Comparison of ENCODE assay signal across 10 mouse cellular contexts in the genomic region with DNA sequence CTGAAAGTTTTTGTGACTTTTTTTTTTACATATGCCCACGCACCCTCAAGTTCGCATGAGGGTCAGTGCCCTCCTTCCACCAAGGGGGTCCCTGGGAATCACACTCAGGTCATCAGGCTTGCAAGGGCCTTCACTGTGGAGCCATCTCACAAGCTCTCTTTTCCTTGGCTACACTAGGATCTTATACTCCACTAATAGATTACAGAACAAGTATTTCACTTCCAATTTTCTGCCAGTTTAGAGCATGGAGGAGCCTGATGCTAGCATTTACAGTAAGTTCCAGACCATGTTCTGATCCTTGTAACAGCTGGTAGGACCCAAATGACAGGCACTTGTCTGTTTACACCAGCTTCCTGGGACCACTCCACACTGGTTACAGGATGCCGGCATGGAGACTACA. TPM values are rescaled to one million over a fixed set of nuclear protein-coding genes. Genes with fewer than 3 reads are reported as not detected.
DNase-seq lines count a peak whose midpoint lies in the region; ATAC-seq lines count a peak whose summit lies in the region.
"Had no signal": no experiment of that assay in that cellular context is flagged by ENCODE, and none has a peak within 500 bp of the region (broad histone marks: within the 10 kb centered on the region; RNA-seq: fewer than 3 reads in every experiment).

No protein-coding gene starts in this region.

- H3K27me3 ChIP-seq in kidney, embryonic 14.5 days (ENCODE audit: control insufficient read depth, insufficient read depth, low read length), result no peaks in the 10 kb centered on the region
- no peaks in the 10 kb centered on the region for H3K27me3 ChIP-seq in embryonic facial prominence, embryonic 11.5 days (ENCODE audit: control insufficient read depth, insufficient read depth, low read length)
- no peaks in the 10 kb centered on the region for H3K27me3 ChIP-seq in forebrain, embryonic 13.5 days
- H3K27me3 ChIP-seq in limb, embryonic 12.5 days, result no peaks in the 10 kb centered on the region

- H3K36me3 ChIP-seq in kidney, embryonic 14.5 days (ENCODE audit: control insufficient read depth, insufficient read depth, low read length), result no peaks in the 10 kb centered on the region
- H3K36me3 ChIP-seq in embryonic facial prominence, embryonic 11.5 days (replicated peaks; ENCODE audit: control insufficient read depth, insufficient read depth, low read depth, low read length), result no peaks in the 10 kb centered on the region
- no peaks in the 10 kb centered on the region for H3K36me3 ChIP-seq in forebrain, embryonic 13.5 days (ENCODE audit: poor library complexity, severe bottlenecking)
- H3K36me3 ChIP-seq in limb, embryonic 12.5 days, result no peaks in the 10 kb centered on the region

- no peaks in the 10 kb centered on the region for H3K9me3 ChIP-seq in kidney, embryonic 14.5 days (ENCODE audit: control insufficient read depth, low read length)
- no peaks in the 10 kb centered on the region for H3K9me3 ChIP-seq in embryonic facial prominence, embryonic 11.5 days (replicated peaks; ENCODE audit: control insufficient read depth, low read length)
- no peaks in the 10 kb centered on the region for H3K9me3 ChIP-seq in forebrain, embryonic 13.5 days (replicated peaks)
- H3K9me3 ChIP-seq in limb, embryonic 12.5 days, result no peaks in the 10 kb centered on the region

- no peak for ATAC-seq in kidney, embryonic 14.5 days (ENCODE audit: low FRiP score, low TSS enrichment)
- no peak for ATAC-seq in embryonic facial prominence, embryonic 11.5 days (replicated peaks; ENCODE audit: insufficient number of reproducible peaks, low FRiP score, low TSS enrichment, low read depth)
- no peak for ATAC-seq in forebrain, embryonic 13.5 days
- no peak for ATAC-seq in limb, embryonic 12.5 days (ENCODE audit: insufficient number of reproducible peaks, insufficient read depth, low FRiP score, low TSS enrichment, low read depth)
- ATAC-seq: inflammation-experienced regulatory T-cells, adult 6 months had no signal

- DNase-seq in kidney, postnatal 10 days, result no peak
- DNase-seq in embryonic facial prominence, embryonic 11.5 days (ENCODE audit: low spot score), result no peak
- no peak for DNase-seq in B cell, adult 2 months
- DNase-seq in c-Kit-positive CD71-positive TER-119-positive erythroid progenitor cells, embryonic 14.5 days (ENCODE audit: low spot score), result no peak
- DNase-seq in cerebellum, adult 9-11 months, result no peak
- DNase-seq: cerebellum, postnatal 36 days had no signal

- H3K9ac ChIP-seq in kidney, embryonic 14.5 days (ENCODE audit: low read depth, low read length), result no peak overlapping the region
- peak overlapping the region; percentile 18; the same call in 1 of the 2 replicates for H3K9ac ChIP-seq in embryonic facial prominence, embryonic 11.5 days (replicated peaks; ENCODE audit: low read length)
- peak overlapping the region; percentile 3; the same call in 1 of the 2 replicates for H3K9ac ChIP-seq in forebrain, embryonic 13.5 days
- H3K9ac ChIP-seq in limb, embryonic 12.5 days (replicated peaks), result no peak overlapping the region

- 69% methylated on average over 3 of the region's 3 CpGs for WGBS in kidney, embryonic 14.5 days
- WGBS in embryonic facial prominence, embryonic 11.5 days, result 46% methylated on average over 3 of the region's 3 CpGs
- WGBS in forebrain, embryonic 13.5 days, result 76% methylated on average over 3 of the region's 3 CpGs
- 69% methylated on average over 3 of the region's 3 CpGs for WGBS in limb, embryonic 12.5 days

- no peak overlapping the region for H3K27ac ChIP-seq in kidney, embryonic 14.5 days (ENCODE audit: low read depth, low read length)
- peak overlapping the region; percentile 59 for H3K27ac ChIP-seq in embryonic facial prominence, embryonic 11.5 days (replicated peaks; ENCODE audit: low read depth, low read length)
- H3K27ac ChIP-seq in forebrain, embryonic 13.5 days, result peak overlapping the region; percentile 41
- peak overlapping the region; percentile 83 for H3K27ac ChIP-seq in limb, embryonic 12.5 days

- no peaks in the 10 kb centered on the region for H3K4me1 ChIP-seq in kidney, embryonic 14.5 days (ENCODE audit: control insufficient read depth, insufficient read depth, low read length)
- H3K4me1 ChIP-seq in embryonic facial prominence, embryonic 11.5 days (ENCODE audit: control insufficient read depth, insufficient read depth, low read length), result peaks cover 5% of the 10 kb centered on the region
- peaks cover 8% of the 10 kb centered on the region for H3K4me1 ChIP-seq in forebrain, embryonic 13.5 days
- H3K4me1 ChIP-seq in limb, embryonic 12.5 days (replicated peaks), result 0 out of 2 replicates have a peak, but pooled peaks cover 5% of the 10 kb centered on the region

- H3K4me2 ChIP-seq in kidney, embryonic 14.5 days (replicated peaks; ENCODE audit: low read depth, low read length), result peak overlapping the region; percentile 23; the same call in 1 of the 2 replicates
- H3K4me2 ChIP-seq in embryonic facial prominence, embryonic 11.5 days (ENCODE audit: low read depth, low read length), result peak overlapping the region; percentile 16; the same call in 1 of the 2 replicates
- peak overlapping the region; percentile 33 for H3K4me2 ChIP-seq in forebrain, embryonic 13.5 days
- H3K4me2 ChIP-seq in limb, embryonic 12.5 days, result peak overlapping the region; percentile 30

- H3K4me3 ChIP-seq in kidney, embryonic 14.5 days (ENCODE audit: low read length), result no peak overlapping the region
- H3K4me3 ChIP-seq in embryonic facial prominence, embryonic 11.5 days (ENCODE audit: low read depth, low read length), result no peak overlapping the region
- no peak overlapping the region for H3K4me3 ChIP-seq in forebrain, embryonic 13.5 days
- no peak overlapping the region for H3K4me3 ChIP-seq in limb, embryonic 12.5 days (replicated peaks)

RNA-seq across cellular contexts. Expression of a gene that starts 8.6 kb away (rescaled TPM):
- polyA plus RNA-seq in kidney, embryonic 14.5 days (2014; fragmentation: Nextera tagmentation; extraction: Ambion mirVana), result 0.91 and 1.5 TPM in 2 replicates
- 4.1 and 4.7 TPM in 2 replicates for polyA plus RNA-seq in embryonic facial prominence, embryonic 11.5 days (2014; fragmentation: Nextera tagmentation; extraction: Ambion mirVana)
- polyA plus RNA-seq in forebrain, embryonic 13.5 days (2015; fragmentation: Nextera tagmentation; extraction: Ambion mirVana), result 2.7 and 3.1 TPM in 2 replicates
- 4.6 and 4.9 TPM in 2 replicates for polyA plus RNA-seq in limb, embryonic 12.5 days (2016; fragmentation: Nextera tagmentation; extraction: Ambion mirVana)

RNA-seq across cellular contexts. Expression of a gene that starts 18.1 kb away (rescaled TPM):
- 622 and 701 TPM in 2 replicates for polyA plus RNA-seq in kidney, embryonic 14.5 days (2014; fragmentation: Nextera tagmentation; extraction: Ambion mirVana)
- 543 and 552 TPM in 2 replicates for polyA plus RNA-seq in embryonic facial prominence, embryonic 11.5 days (2014; fragmentation: Nextera tagmentation; extraction: Ambion mirVana)
- 357 and 381 TPM in 2 replicates for polyA plus RNA-seq in forebrain, embryonic 13.5 days (2015; fragmentation: Nextera tagmentation; extraction: Ambion mirVana)
- 527 and 542 TPM in 2 replicates for polyA plus RNA-seq in limb, embryonic 12.5 days (2016; fragmentation: Nextera tagmentation; extraction: Ambion mirVana)

RNA-seq across cellular contexts. Expression of a gene that starts 48.3 kb away (rescaled TPM):
- 90.1 and 130 TPM in 2 replicates for polyA plus RNA-seq in kidney, embryonic 14.5 days (2014; fragmentation: Nextera tagmentation; extraction: Ambion mirVana)
- polyA plus RNA-seq in embryonic facial prominence, embryonic 11.5 days (2014; fragmentation: Nextera tagmentation; extraction: Ambion mirVana), result 144 and 148 TPM in 2 replicates
- polyA plus RNA-seq in forebrain, embryonic 13.5 days (2015; fragmentation: Nextera tagmentation; extraction: Ambion mirVana), result 120 and 124 TPM in 2 replicates
- 126 and 128 TPM in 2 replicates for polyA plus RNA-seq in limb, embryonic 12.5 days (2016; fragmentation: Nextera tagmentation; extraction: Ambion mirVana)

RNA-seq across cellular contexts. Expression of a gene that starts 48.3 kb away (rescaled TPM):
- 164 and 171 TPM in 2 replicates for polyA plus RNA-seq in kidney, embryonic 14.5 days (2014; fragmentation: Nextera tagmentation; extraction: Ambion mirVana)
- 184 and 206 TPM in 2 replicates for polyA plus RNA-seq in embryonic facial prominence, embryonic 11.5 days (2014; fragmentation: Nextera tagmentation; extraction: Ambion mirVana)
- 126 and 139 TPM in 2 replicates for polyA plus RNA-seq in forebrain, embryonic 13.5 days (2015; fragmentation: Nextera tagmentation; extraction: Ambion mirVana)
- 172 and 176 TPM in 2 replicates for polyA plus RNA-seq in limb, embryonic 12.5 days (2016; fragmentation: Nextera tagmentation; extraction: Ambion mirVana)

Comparison
In these comparisons a context has a peak if more than half of its experiments do, and no peak if none do; other contexts are left out.
1. H3K9ac ChIP-seq: peak in embryonic facial prominence, embryonic 11.5 days (single experiment) and forebrain, embryonic 13.5 days (single experiment); none in kidney, embryonic 14.5 days (single experiment) and limb, embryonic 12.5 days (single experiment).
2. Peak in every context shown above with its lines, with median percentiles within 50 percentile points of each other: H3K4me2 ChIP-seq.